Mouse (Mus musculus) G1E (cell line): ENCODE measurements around the gene Diaph3.

Source experiments
- CTCF ChIP-seq: IDR thresholded peaks from 2 replicates; pipeline ENCODE4 v1.5.1; 2012; ENCODE audit warnings: low read depth, low read length, inconsistent platforms, mixed read lengths
- GATA1 ChIP-seq: IDR thresholded peaks from 2 replicates; pipeline ENCODE4 v1.6.1; 2012; ENCODE audit warnings: borderline replicate concordance, low read length, inconsistent platforms, mixed read lengths
- GATA2 ChIP-seq: IDR thresholded peaks from 2 replicates; pipeline ENCODE4 v1.6.1; 2012; ENCODE audit warnings: low read depth, low read length, inconsistent platforms, borderline replicate concordance

DNA sequence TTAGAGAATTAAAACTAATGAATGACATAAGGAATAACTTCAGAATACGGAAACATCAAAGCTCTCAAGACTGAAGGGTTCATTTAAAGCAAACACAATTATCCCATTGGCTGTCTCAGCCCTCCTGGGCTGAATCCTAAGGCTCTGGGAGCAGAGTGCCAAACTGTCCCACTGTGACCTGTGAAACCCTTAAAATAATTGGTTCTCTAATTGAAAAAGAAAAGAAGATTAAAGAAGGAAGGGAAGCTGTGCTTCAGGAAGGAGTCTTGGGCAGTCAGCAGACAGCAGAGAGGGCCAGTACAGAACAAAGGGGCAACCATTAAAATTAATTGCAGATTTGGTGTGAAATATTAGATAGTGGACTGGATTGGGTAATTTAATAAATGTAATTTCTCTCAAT, 189.9 kb downstream of the Diaph3 start:
- no peak for TF ChIP-seq CTCF
- TF ChIP-seq GATA2, result no peak
- no peak for TF ChIP-seq GATA1
